Mouse (Mus musculus) intestine, embryonic 15.5 days (tissue): ENCODE measurements around the gene Rpl19. TPM values are rescaled to one million over a fixed set of nuclear protein-coding genes. Genes with fewer than 3 reads are reported as not detected.

Source experiments
- ATAC-seq: fragments of 200-750 bp; cut with Nextera tagmentation; 2 replicates; pipeline ENCODE4 v1.8.0; 2017; ENCODE audit warnings: moderate TSS enrichment, moderate library complexity
- H3K27ac ChIP-seq: fragments of 300-500 bp; sonication (generic); 2 replicates; pipeline ENCODE4 v1.5.1; 2015; ENCODE audit warnings: mild to moderate bottlenecking, inconsistent platforms
- H3K27me3 ChIP-seq: fragments of 300-500 bp; sonication (generic); replicated peaks from 2 replicates; pipeline ENCODE4 v1.6.1; 2015; ENCODE audit warnings: inconsistent platforms
- H3K36me3 ChIP-seq: fragments of 300-500 bp; sonication (generic); 2 replicates; pipeline ENCODE4 v1.6.1; 2015; ENCODE audit warnings: inconsistent platforms
- H3K4me1 ChIP-seq: fragments of 300-500 bp; sonication (generic); replicated peaks from 2 replicates; pipeline ENCODE4 v1.6.1; 2015; ENCODE audit warnings: inconsistent platforms
- H3K4me2 ChIP-seq: fragments of 300-500 bp; sonication (generic); replicated peaks from 2 replicates; pipeline ENCODE4 v1.6.1; 2015; ENCODE audit warnings: mild to moderate bottlenecking, inconsistent platforms
- H3K4me3 ChIP-seq: fragments of 300-500 bp; sonication (generic); replicated peaks from 2 replicates; pipeline ENCODE4 v1.5.1; 2015; ENCODE audit warnings: inconsistent platforms
- H3K9ac ChIP-seq: fragments of 300-500 bp; sonication (generic); 2 replicates; pipeline ENCODE4 v1.6.1; 2015; ENCODE audit warnings: inconsistent platforms
- H3K9me3 ChIP-seq: fragments of 300-500 bp; sonication (generic); 2 replicates; pipeline ENCODE4 v1.6.1; 2016; ENCODE audit warnings: inconsistent platforms
- WGBS: fragments of 180-500 bp; shearing (Covaris S2); methylation state at CpG from one replicate; pipeline ENCODE4 v1.1.7; 2015; 5-methylcytosine and 5-hydroxymethylcytosine counted together
- polyA plus RNA-seq: library from polyadenylated mRNA; unstranded; fragments of >200 nt; fragmentation: Nextera tagmentation; extraction: Ambion mirVana; gene quantifications from 2 replicates; pipeline ENCODE4 v1.2.1, GENCODE M21; 2015

Rpl19 gene
- polyA plus RNA-seq, 1 experiment from 2014 or later = 1,063 TPM

DNA sequence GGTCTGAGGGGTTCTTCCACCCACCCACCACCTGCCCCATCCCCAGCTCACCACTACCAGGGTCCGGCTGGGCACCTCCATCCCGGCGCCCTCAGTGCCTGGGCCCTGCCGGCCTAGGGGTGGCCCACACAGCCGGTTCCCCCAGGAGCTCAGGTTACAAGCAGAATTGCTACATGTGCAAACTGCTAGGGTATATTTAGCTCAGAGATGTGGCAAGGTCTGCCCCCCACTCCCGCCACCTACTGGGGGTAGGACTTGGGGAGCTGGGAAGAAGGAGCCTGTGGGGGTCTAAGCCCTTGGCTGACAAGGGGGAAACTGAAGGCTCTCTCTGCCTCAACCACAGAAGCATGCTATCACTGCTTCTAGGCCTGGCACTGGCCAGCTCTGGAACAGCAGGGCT lies 8.3 kb upstream of the Rpl19 start:
- ATAC-seq = no peak
- 83% methylated on average over 6 of the region's 6 CpGs for WGBS
- no peaks in the 10 kb centered on the region for H3K9me3 ChIP-seq

DNA sequence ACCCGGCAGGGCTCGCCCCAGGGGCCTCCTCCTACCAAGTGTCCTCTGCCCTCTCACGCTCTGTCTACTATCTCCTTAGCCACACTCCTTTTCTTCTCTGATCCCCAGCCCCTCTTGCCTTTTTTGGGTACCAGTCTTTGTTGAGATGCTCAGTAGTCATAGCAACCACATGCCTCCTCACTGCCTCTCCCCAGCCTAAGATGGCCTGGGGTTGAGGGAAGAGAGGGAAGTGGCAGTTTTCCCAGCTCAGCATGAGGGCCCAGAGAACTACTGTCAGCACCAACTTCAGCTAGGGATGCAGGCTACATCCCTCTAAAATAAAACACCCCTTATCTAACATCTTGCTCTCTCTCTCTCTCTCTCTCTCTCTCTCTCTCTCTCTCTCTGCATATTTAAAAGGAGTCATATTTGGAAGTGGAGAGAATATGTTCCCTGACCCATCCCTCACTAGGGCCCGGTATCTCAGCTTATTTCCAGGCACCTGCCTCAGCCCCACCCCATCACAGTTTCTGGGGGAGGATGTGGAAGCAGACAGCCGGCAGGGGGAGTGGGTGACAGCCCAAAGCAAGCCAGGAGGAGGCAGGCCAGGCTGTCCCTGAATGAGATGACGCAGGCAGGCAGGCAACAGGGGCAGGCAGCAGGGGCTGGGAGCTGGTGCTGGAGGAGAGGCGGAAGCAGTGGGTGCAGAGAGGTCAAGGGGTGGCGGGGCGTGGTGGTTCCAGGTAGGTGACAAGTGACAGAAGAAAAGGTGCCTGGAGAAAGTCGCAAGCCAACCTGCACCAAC lies 7.5 kb upstream of the Rpl19 start:
- 0 out of 2 replicates have a peak, but pooled peaks have one; percentile 11 for ATAC-seq
- H3K4me1 ChIP-seq = peaks cover 25% of the 10 kb centered on the region
- no peaks in the 10 kb centered on the region for H3K27me3 ChIP-seq
- H3K4me3 ChIP-seq = no peak overlapping the region
- H3K4me2 ChIP-seq = peak overlapping the region; percentile 40
- 36% methylated on average over 10 of the region's 10 CpGs for WGBS
- H3K9ac ChIP-seq = no peak overlapping the region
- H3K9me3 ChIP-seq = no peaks in the 10 kb centered on the region
- no peak overlapping the region for H3K27ac ChIP-seq
- 0 out of 2 replicates have a peak, but pooled peaks cover 7% of the 10 kb centered on the region for H3K36me3 ChIP-seq

More for the DNA sequence above, 8.3 kb upstream of the Rpl19 start:
- Histone ChIP-seq H3K4me3 (no peak overlapping the region), H3K27ac (no peak overlapping the region), H3K27me3 (no peaks in the 10 kb centered on the region), H3K4me2 (no peak overlapping the region), H3K4me1 (peaks cover 22% of the 10 kb centered on the region), H3K36me3 (0 out of 2 replicates have a peak, but pooled peaks cover 7% of the 10 kb centered on the region), H3K9ac (no peak overlapping the region)

GRCm38 (mm10) chr11:98019883-98020610 lies 6.5 kb upstream of the Rpl19 start:
- Histone ChIP-seq H3K4me1 (peaks cover 25% of the 10 kb centered on the region), H3K27me3 (no peaks in the 10 kb centered on the region), H3K9me3 (no peaks in the 10 kb centered on the region), H3K36me3 (0 out of 2 replicates have a peak, but pooled peaks cover 5% of the 10 kb centered on the region), H3K4me2 (peak overlapping the region; percentile 40), H3K27ac (0 out of 2 replicates have a peak overlapping the region, but pooled peaks have one; percentile 4), H3K9ac (no peak overlapping the region), H3K4me3 (no peak overlapping the region)
- ATAC-seq = no peak
- 39% methylated on average over 8 of the region's 8 CpGs for WGBS

GRCm38 (mm10) chr11:98020710-98021109 lies 5.8 kb upstream of the Rpl19 start:
- H3K9me3 ChIP-seq = no peaks in the 10 kb centered on the region
- no peaks in the 10 kb centered on the region for H3K27me3 ChIP-seq
- no peak overlapping the region for H3K4me3 ChIP-seq
- no peak overlapping the region for H3K9ac ChIP-seq
- no peak overlapping the region for H3K27ac ChIP-seq
- no peak for ATAC-seq
- WGBS = 61% methylated on average over 1 of the region's 1 CpGs
- H3K36me3 ChIP-seq = 0 out of 2 replicates have a peak, but pooled peaks cover 4% of the 10 kb centered on the region
- H3K4me2 ChIP-seq = peak overlapping the region; percentile 98
- H3K4me1 ChIP-seq = peaks cover 28% of the 10 kb centered on the region

DNA sequence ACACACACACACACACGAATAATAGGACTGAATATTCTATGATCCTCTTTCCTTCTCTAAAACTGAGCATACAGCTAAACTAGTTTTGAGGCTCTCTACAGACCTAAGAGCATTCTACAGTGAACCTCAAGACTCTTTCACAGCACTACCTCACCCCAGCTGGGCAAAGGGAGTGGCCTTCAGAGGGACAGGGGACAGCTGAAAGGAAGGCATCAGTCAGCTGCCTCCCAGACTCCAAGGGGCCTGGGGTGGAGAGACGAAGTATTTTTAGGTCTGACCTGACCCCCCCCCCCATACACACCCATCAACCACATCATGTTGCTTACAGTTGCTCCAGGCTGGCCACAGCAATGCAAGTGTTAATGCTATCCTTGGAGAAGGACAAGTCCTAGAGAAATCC lies 5.4 kb upstream of the Rpl19 start:
- 0 out of 2 replicates have a peak overlapping the region, but pooled peaks have one; percentile 85 for H3K9ac ChIP-seq

DNA sequence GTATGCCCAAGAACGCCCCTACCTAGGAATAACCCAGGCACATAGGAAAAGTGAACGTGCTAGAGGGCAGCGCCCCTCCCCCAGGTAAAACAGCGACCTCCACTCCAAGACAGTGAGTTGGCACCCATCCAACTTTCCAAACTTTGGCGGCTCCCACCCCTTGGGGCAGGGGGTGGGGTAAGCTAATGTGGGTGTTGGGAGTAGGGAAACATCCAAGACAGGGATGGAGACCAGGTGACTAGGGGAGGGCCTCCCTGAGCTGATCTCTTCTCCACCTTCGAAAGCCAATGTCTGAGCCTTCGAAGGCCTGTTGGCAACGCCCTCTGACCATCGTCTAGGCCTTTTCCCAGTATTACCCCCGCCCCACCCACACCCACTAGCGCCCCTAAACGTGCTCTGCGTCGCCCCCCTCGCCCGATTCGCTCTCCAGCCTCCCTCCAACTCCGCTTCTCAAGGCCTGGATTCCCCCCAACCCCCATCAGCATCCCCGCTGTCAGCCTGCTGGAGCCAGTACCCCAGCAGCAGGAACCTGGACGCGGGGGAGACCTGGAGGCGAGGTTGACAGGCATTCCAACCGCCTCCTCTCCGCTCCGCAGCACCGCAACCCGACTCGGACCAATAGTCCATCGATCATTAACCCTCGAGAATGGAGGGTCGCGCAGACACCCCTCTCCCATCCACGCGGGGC lies 4.8 kb upstream of the Rpl19 start:
- 0 out of 2 replicates have a peak, but pooled peaks have one; percentile 16 for ATAC-seq
- Histone ChIP-seq H3K27me3 (no peaks in the 10 kb centered on the region), H3K36me3 (0 out of 2 replicates have a peak, but pooled peaks cover 4% of the 10 kb centered on the region), H3K9ac (peak overlapping the region; percentile 85), H3K4me3 (peak overlapping the region; percentile 77), H3K4me1 (peaks cover 32% of the 10 kb centered on the region), H3K9me3 (no peaks in the 10 kb centered on the region), H3K4me2 (peak overlapping the region; percentile 98), H3K27ac (peak overlapping the region; percentile 79; the same call in 1 of the 2 replicates)
- 6% methylated on average over 33 of the region's 34 CpGs for WGBS

More for the DNA sequence above, 5.4 kb upstream of the Rpl19 start:
- ATAC-seq = no peak
- no peaks in the 10 kb centered on the region for H3K9me3 ChIP-seq
- peak overlapping the region; percentile 98 for H3K4me2 ChIP-seq
- peak overlapping the region; percentile 77 for H3K4me3 ChIP-seq
- H3K27me3 ChIP-seq = no peaks in the 10 kb centered on the region
- H3K27ac ChIP-seq = no peak overlapping the region
- H3K36me3 ChIP-seq = 0 out of 2 replicates have a peak, but pooled peaks cover 4% of the 10 kb centered on the region
- 39% methylated on average over 2 of the region's 2 CpGs for WGBS
- peaks cover 32% of the 10 kb centered on the region for H3K4me1 ChIP-seq

GRCm38 (mm10) chr11:98022253-98022554 lies 4.3 kb upstream of the Rpl19 start:
- H3K27ac ChIP-seq = peak overlapping the region; percentile 79
- no peaks in the 10 kb centered on the region for H3K9me3 ChIP-seq
- H3K4me1 ChIP-seq = peaks cover 32% of the 10 kb centered on the region
- peak overlapping the region; percentile 98 for H3K4me2 ChIP-seq
- peak overlapping the region; percentile 85 for H3K9ac ChIP-seq
- H3K36me3 ChIP-seq = 0 out of 2 replicates have a peak, but pooled peaks cover 2% of the 10 kb centered on the region
- WGBS = under 1% methylated on average over 23 of the region's 23 CpGs
- no peaks in the 10 kb centered on the region for H3K27me3 ChIP-seq
- no peak; the same call in 1 of the 2 replicates for ATAC-seq
- H3K4me3 ChIP-seq = peak overlapping the region; percentile 77

GRCm38 (mm10) chr11:98022555-98023371 lies 3.7 kb upstream of the Rpl19 start, which contains the start of gene Cacnb1:
TSS of gene Cacnb1 (minus strand) at chr11:98023034.
- H3K4me3 ChIP-seq = peak within 1 kb of the TSS; percentile 77
- H3K4me1 ChIP-seq = peaks cover 32% of the 10 kb centered on the region
- H3K27ac ChIP-seq = peak within 1 kb of the TSS; percentile 79
- H3K36me3 ChIP-seq = no peaks in the 10 kb centered on the region
- ATAC-seq = peak; percentile 36
- peak within 1 kb of the TSS; percentile 85 for H3K9ac ChIP-seq
- H3K27me3 ChIP-seq = no peaks in the 10 kb centered on the region
- H3K4me2 ChIP-seq = peak within 1 kb of the TSS; percentile 98
- no peaks in the 10 kb centered on the region for H3K9me3 ChIP-seq
- WGBS = 2% methylated on average over 48 of the region's 52 CpGs

DNA sequence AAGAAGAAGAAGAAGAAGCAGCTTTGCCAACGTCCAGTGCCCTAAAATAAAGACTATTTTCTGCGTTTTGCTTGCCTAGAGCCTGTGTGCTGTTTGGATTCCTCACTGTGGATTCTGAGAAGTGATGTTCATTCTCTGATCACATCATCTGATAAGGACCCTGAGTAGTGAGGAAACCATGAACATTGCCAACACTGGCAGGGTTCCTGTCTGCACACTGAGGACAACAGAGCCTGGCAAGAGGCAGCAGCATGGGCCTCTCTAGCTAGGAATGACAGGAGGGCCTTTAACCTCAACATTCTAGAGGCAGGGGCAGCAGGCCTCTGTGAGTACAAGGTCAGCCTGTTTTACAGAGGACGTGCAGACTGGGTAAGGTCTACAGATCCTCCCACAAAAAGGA lies 2.0 kb upstream of the Rpl19 start:
- Histone ChIP-seq H3K4me1 (peaks cover 32% of the 10 kb centered on the region), H3K4me2 (no peak overlapping the region), H3K4me3 (no peak overlapping the region), H3K36me3 (peaks cover 14% of the 10 kb centered on the region), H3K27me3 (no peaks in the 10 kb centered on the region), H3K27ac (no peak overlapping the region), H3K9me3 (no peaks in the 10 kb centered on the region), H3K9ac (no peak overlapping the region)
- ATAC-seq = no peak
- 85% methylated on average over 3 of the region's 3 CpGs for WGBS

GRCm38 (mm10) chr11:98026248-98026569 lies 301 bp upstream of the Rpl19 start:
- Histone ChIP-seq H3K4me2 (peak overlapping the region; percentile 73), H3K27ac (peak overlapping the region; percentile 89), H3K4me3 (peak overlapping the region; percentile 99), H3K4me1 (peaks cover 24% of the 10 kb centered on the region), H3K36me3 (peaks cover 19% of the 10 kb centered on the region), H3K27me3 (no peaks in the 10 kb centered on the region), H3K9me3 (no peaks in the 10 kb centered on the region), H3K9ac (peak overlapping the region; percentile 67)
- 5% methylated on average over 15 of the region's 15 CpGs for WGBS
- no peak for ATAC-seq

GRCm38 (mm10) chr11:98027297-98027688 lies 783 bp downstream of the Rpl19 start:
- 0% methylated on average over 18 of the region's 18 CpGs for WGBS

More at GRCm38 (mm10) chr11:98027297-98027688, 783 bp downstream of the Rpl19 start:
- Histone ChIP-seq H3K9me3 (no peaks in the 10 kb centered on the region), H3K4me2 (peak overlapping the region; percentile 73), H3K4me1 (peaks cover 15% of the 10 kb centered on the region), H3K36me3 (peaks cover 19% of the 10 kb centered on the region), H3K9ac (peak overlapping the region; percentile 100), H3K27ac (peak overlapping the region; percentile 89), H3K27me3 (no peaks in the 10 kb centered on the region), H3K4me3 (peak overlapping the region; percentile 99)
- ATAC-seq = no peak
